Comparison of ENCODE assay signal across 9 mouse cellular contexts in the genomic region with DNA sequence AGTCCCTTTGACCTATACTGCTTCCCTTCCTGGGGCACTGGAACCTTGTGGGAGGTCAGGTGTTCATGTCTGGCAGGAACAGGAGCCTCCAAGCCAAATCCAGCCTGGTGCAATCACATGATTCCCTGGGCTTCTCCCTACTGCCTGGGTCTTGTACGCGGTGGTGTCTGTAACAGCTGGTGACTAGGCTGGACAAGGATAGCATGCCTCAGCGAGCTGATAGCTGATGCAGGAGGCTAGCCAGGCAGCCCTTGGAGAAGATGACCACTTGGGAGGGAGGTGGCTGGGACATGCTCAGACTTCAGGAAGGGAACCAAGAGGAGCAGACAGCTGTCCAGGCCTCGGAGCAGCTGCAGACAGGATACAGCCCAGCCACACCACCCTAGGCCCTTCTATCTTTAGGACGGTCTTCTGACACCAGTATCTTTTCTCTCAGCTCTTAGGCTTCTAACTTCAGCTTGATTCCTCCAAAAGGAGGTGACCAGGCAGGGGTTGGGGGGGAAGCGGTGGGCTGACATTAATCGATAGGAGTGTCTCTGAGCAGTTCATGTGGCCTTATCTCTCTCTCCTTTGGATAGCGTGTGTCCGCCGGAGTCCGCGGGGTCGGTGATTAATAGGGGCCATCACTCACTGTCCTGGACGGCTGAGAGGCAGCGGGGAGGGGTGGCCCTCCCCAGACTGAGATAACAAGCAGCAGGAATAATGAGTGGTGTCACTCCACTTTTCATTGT. TPM values are rescaled to one million over a fixed set of nuclear protein-coding genes. Genes with fewer than 3 reads are reported as not detected.
DNase-seq lines count a peak whose midpoint lies in the region; ATAC-seq lines count a peak whose summit lies in the region.
"Had no signal": no experiment of that assay in that cellular context is flagged by ENCODE, and none has a peak within 500 bp of the region (broad histone marks: within the 10 kb centered on the region; RNA-seq: fewer than 3 reads in every experiment).

No protein-coding gene starts in this region.

- H3K4me1 ChIP-seq in embryonic facial prominence, embryonic 14.5 days (ENCODE audit: control insufficient read depth, insufficient read depth, low read length), result 0 out of 2 replicates have a peak, but pooled peaks cover 3% of the 10 kb centered on the region
- H3K4me1 ChIP-seq in midbrain, embryonic 11.5 days (ENCODE audit: control insufficient read depth, insufficient read depth, low read length), result peaks cover 63% of the 10 kb centered on the region

- no peak overlapping the region for H3K4me2 ChIP-seq in embryonic facial prominence, embryonic 14.5 days (ENCODE audit: low read depth, low read length)
- no peak overlapping the region for H3K4me2 ChIP-seq in midbrain, embryonic 11.5 days

- no peaks in the 10 kb centered on the region for H3K9me3 ChIP-seq in embryonic facial prominence, embryonic 14.5 days (ENCODE audit: control insufficient read depth, low read length)
- no peaks in the 10 kb centered on the region for H3K9me3 ChIP-seq in midbrain, embryonic 11.5 days (ENCODE audit: control insufficient read depth, low read length)
- H3K9me3 ChIP-seq: megakaryocyte, embryonic 14.5 days had no signal

- no peaks in the 10 kb centered on the region for H3K27me3 ChIP-seq in embryonic facial prominence, embryonic 14.5 days (replicated peaks; ENCODE audit: control insufficient read depth, insufficient read depth, low read length)
- H3K27me3 ChIP-seq in midbrain, embryonic 11.5 days (ENCODE audit: control insufficient read depth, insufficient read depth, low read length), result no peaks in the 10 kb centered on the region

- H3K9ac ChIP-seq in embryonic facial prominence, embryonic 14.5 days (ENCODE audit: low read depth, low read length), result no peak overlapping the region
- H3K9ac ChIP-seq in midbrain, embryonic 11.5 days (ENCODE audit: low read length), result peak overlapping the region; percentile 53

- H3K27ac ChIP-seq in embryonic facial prominence, embryonic 14.5 days (replicated peaks; ENCODE audit: low read depth, low read length), result no peak overlapping the region
- peak overlapping the region; percentile 75 for H3K27ac ChIP-seq in midbrain, embryonic 11.5 days (ENCODE audit: low read depth, low read length)

- ATAC-seq in embryonic facial prominence, embryonic 14.5 days (ENCODE audit: low read depth), result peak; percentile 59
- ATAC-seq in midbrain, embryonic 11.5 days (ENCODE audit: low FRiP score), result no peak

- H3K4me3 ChIP-seq in embryonic facial prominence, embryonic 14.5 days (ENCODE audit: low read depth, low read length), result no peak overlapping the region
- no peak overlapping the region for H3K4me3 ChIP-seq in midbrain, embryonic 11.5 days (ENCODE audit: low read depth, low read length)
- H3K4me3 ChIP-seq: megakaryocyte, embryonic 14.5 days had no signal

- peaks cover 43% of the 10 kb centered on the region for H3K36me3 ChIP-seq in embryonic facial prominence, embryonic 14.5 days (ENCODE audit: control insufficient read depth, insufficient read depth, low read length)
- peaks cover 10% of the 10 kb centered on the region; the same call in 1 of the 2 replicates for H3K36me3 ChIP-seq in midbrain, embryonic 11.5 days (ENCODE audit: control insufficient read depth, insufficient read depth, low read length)

- WGBS in embryonic facial prominence, embryonic 14.5 days, result 70% methylated on average over 15 of the region's 15 CpGs
- 45% methylated on average over 15 of the region's 15 CpGs for WGBS in midbrain, embryonic 11.5 days

- peak; percentile 34 for DNase-seq in layer of hippocampus, adult 11-12 months (ENCODE audit: low spot score)
- no peak for DNase-seq in layer of hippocampus, postnatal 14 days (ENCODE audit: low spot score in 2 of 2)
- DNase-seq in embryonic facial prominence, embryonic 14.5 days (ENCODE audit: low spot score), result peak; percentile 61
- DNase-seq in heart, postnatal 4 days, result peak; percentile 52
- no peak for DNase-seq in midbrain, embryonic 11.5 days (ENCODE audit: low spot score, missing footprints)
- no peak for DNase-seq in cerebellum, adult 18-20 months
- DNase-seq in spleen, postnatal 14 days (ENCODE audit: low spot score in 2 of 2), result no peak
- DNase-seq in layer of hippocampus, adult 9-10 months (ENCODE audit: low spot score), result no peak

RNA-seq across cellular contexts. Expression of gene Cdk5rap3, which starts 9.7 kb away (rescaled TPM):
- 10 to 100 TPM; 41.2 to 47.2 TPM for total RNA-seq in layer of hippocampus, postnatal 14 days (2021)
- 65.5 and 83.4 TPM in 2 replicates for polyA plus RNA-seq in embryonic facial prominence, embryonic 14.5 days (2014; fragmentation: Nextera tagmentation; extraction: Ambion mirVana)
- total RNA-seq in heart, postnatal 4 days (2021), result 10 to 100 TPM; 34.6 to 35.6 TPM
- polyA plus RNA-seq in midbrain, embryonic 11.5 days (2014; fragmentation: Nextera tagmentation; extraction: Ambion mirVana), result 91.4 and 92.8 TPM in 2 replicates

RNA-seq across cellular contexts. Expression of gene Prr15l, which starts 21.3 kb away (rescaled TPM):
- not detected for total RNA-seq in layer of hippocampus, postnatal 14 days (2021)
- 3.1 and 4.7 TPM in 2 replicates for polyA plus RNA-seq in embryonic facial prominence, embryonic 14.5 days (2014; fragmentation: Nextera tagmentation; extraction: Ambion mirVana)
- under 1 TPM; 0.32 to 0.36 TPM for total RNA-seq in heart, postnatal 4 days (2021)
- 0.12 and 0.19 TPM in 2 replicates for polyA plus RNA-seq in midbrain, embryonic 11.5 days (2014; fragmentation: Nextera tagmentation; extraction: Ambion mirVana)

RNA-seq across cellular contexts. Expression of gene Pnpo, which starts 37.2 kb away (rescaled TPM):
- 10 to 100 TPM; 33.0 to 36.7 TPM for total RNA-seq in layer of hippocampus, postnatal 14 days (2021)
- polyA plus RNA-seq in embryonic facial prominence, embryonic 14.5 days (2014; fragmentation: Nextera tagmentation; extraction: Ambion mirVana), result 26.8 and 27.4 TPM in 2 replicates
- total RNA-seq in heart, postnatal 4 days (2021), result 10 to 100 TPM; 10.6 to 16.7 TPM
- polyA plus RNA-seq in midbrain, embryonic 11.5 days (2014; fragmentation: Nextera tagmentation; extraction: Ambion mirVana), result 23.1 and 24.4 TPM in 2 replicates

RNA-seq across cellular contexts. Expression of gene Copz2, which starts 56.9 kb away (rescaled TPM):
- 1 to 10 TPM; 2.9 to 6.2 TPM for total RNA-seq in layer of hippocampus, postnatal 14 days (2021)
- 228 and 237 TPM in 2 replicates for polyA plus RNA-seq in embryonic facial prominence, embryonic 14.5 days (2014; fragmentation: Nextera tagmentation; extraction: Ambion mirVana)
- 10 to 100 TPM; 51.2 to 52.7 TPM for total RNA-seq in heart, postnatal 4 days (2021)
- 47.5 and 51.1 TPM in 2 replicates for polyA plus RNA-seq in midbrain, embryonic 11.5 days (2014; fragmentation: Nextera tagmentation; extraction: Ambion mirVana)

Comparison
In these comparisons a context has a peak if more than half of its experiments do, and no peak if none do; other contexts are left out.
1. DNase-seq: peak in layer of hippocampus, adult 11-12 months (single experiment), embryonic facial prominence, embryonic 14.5 days (single experiment) and heart, postnatal 4 days (single experiment); none in layer of hippocampus, postnatal 14 days (0 of 2), midbrain, embryonic 11.5 days (single experiment), cerebellum, adult 18-20 months (0 of 2), spleen, postnatal 14 days (0 of 2) and layer of hippocampus, adult 9-10 months (single experiment).